Mouse (Mus musculus): Measurements from ENCODE around the gene Otud7b. TPM values are rescaled to one million over a fixed set of nuclear protein-coding genes. Genes with fewer than 3 reads are reported as not detected.

Gene Otud7b
- polyA plus RNA-seq, 1 experiment from 2014 or later: 10.8 TPM

- Histone ChIP-seq H3K27me3 (ENCODE audit: control insufficient read depth, insufficient read depth, low read length) (no peaks in the 10 kb centered on the region), H3K9me3 (ENCODE audit: control insufficient read depth, low read length) (no peaks in the 10 kb centered on the region), H3K4me3 (ENCODE audit: low read depth, low read length) (no peak overlapping the region), H3K4me1 (replicated peaks; ENCODE audit: control insufficient read depth, insufficient read depth, low read length) (0 out of 2 replicates have a peak, but pooled peaks cover 2% of the 10 kb centered on the region), H3K9ac (ENCODE audit: low read depth, low read length) (no peak overlapping the region), H3K36me3 (ENCODE audit: control insufficient read depth, insufficient read depth, low read length) (no peaks in the 10 kb centered on the region), H3K27ac (ENCODE audit: low read depth, low read length) (no peak overlapping the region), H3K4me2 (replicated peaks; ENCODE audit: low read depth, low read length) (no peak overlapping the region)
- WGBS: 90% methylated on average over 4 of the region's 4 CpGs
- no peak for ATAC-seq (ENCODE audit: low FRiP score)
- no peak for DNase-seq (ENCODE audit: low spot score)
Observed at GRCm38 (mm10) chr3:96106151-96106550, 1.8 kb downstream of the Otud7b start.

- Histone ChIP-seq H3K4me1 (replicated peaks; ENCODE audit: control insufficient read depth, insufficient read depth, low read length) (0 out of 2 replicates have a peak, but pooled peaks cover 2% of the 10 kb centered on the region), H3K27ac (ENCODE audit: low read depth, low read length) (no peak overlapping the region), H3K4me3 (ENCODE audit: low read depth, low read length) (no peak overlapping the region), H3K4me2 (replicated peaks; ENCODE audit: low read depth, low read length) (no peak overlapping the region), H3K36me3 (ENCODE audit: control insufficient read depth, insufficient read depth, low read length) (no peaks in the 10 kb centered on the region), H3K27me3 (ENCODE audit: control insufficient read depth, insufficient read depth, low read length) (no peaks in the 10 kb centered on the region), H3K9ac (ENCODE audit: low read depth, low read length) (no peak overlapping the region), H3K9me3 (ENCODE audit: control insufficient read depth, low read length) (no peaks in the 10 kb centered on the region)
- WGBS: 83% methylated on average over 3 of the region's 3 CpGs
- no peak for DNase-seq (ENCODE audit: low spot score)
- no peak for ATAC-seq (ENCODE audit: low FRiP score)
Observed at GRCm38 (mm10) chr3:96108315-96108714, 4.0 kb downstream of the Otud7b start.

GRCm38 (mm10) chr3:96113251-96113650, 8.9 kb downstream of the Otud7b start:
- Histone ChIP-seq H3K4me2 (replicated peaks; ENCODE audit: low read depth, low read length) (no peak overlapping the region), H3K4me1 (replicated peaks; ENCODE audit: control insufficient read depth, insufficient read depth, low read length) (no peaks in the 10 kb centered on the region), H3K9me3 (ENCODE audit: control insufficient read depth, low read length) (no peaks in the 10 kb centered on the region), H3K27me3 (ENCODE audit: control insufficient read depth, insufficient read depth, low read length) (no peaks in the 10 kb centered on the region), H3K36me3 (ENCODE audit: control insufficient read depth, insufficient read depth, low read length) (no peaks in the 10 kb centered on the region), H3K9ac (ENCODE audit: low read depth, low read length) (no peak overlapping the region), H3K4me3 (ENCODE audit: low read depth, low read length) (no peak overlapping the region), H3K27ac (ENCODE audit: low read depth, low read length) (no peak overlapping the region)
- WGBS: 60% methylated on average over 3 of the region's 3 CpGs
- ATAC-seq (ENCODE audit: low FRiP score) (no peak), DNase-seq (ENCODE audit: low spot score) (no peak)

GRCm38 (mm10) chr3:96118142-96118541, 13.8 kb downstream of the Otud7b start:
- no peaks in the 10 kb centered on the region for H3K27me3 ChIP-seq (ENCODE audit: control insufficient read depth, insufficient read depth, low read length)
- no peak for ATAC-seq (ENCODE audit: low FRiP score)
- no peak overlapping the region for H3K9ac ChIP-seq (ENCODE audit: low read depth, low read length)
- H3K4me3 ChIP-seq (ENCODE audit: low read depth, low read length): no peak overlapping the region
- H3K4me1 ChIP-seq (replicated peaks; ENCODE audit: control insufficient read depth, insufficient read depth, low read length): no peaks in the 10 kb centered on the region
- no peaks in the 10 kb centered on the region for H3K36me3 ChIP-seq (ENCODE audit: control insufficient read depth, insufficient read depth, low read length)
- no peak overlapping the region for H3K4me2 ChIP-seq (replicated peaks; ENCODE audit: low read depth, low read length)
- H3K27ac ChIP-seq (ENCODE audit: low read depth, low read length): no peak overlapping the region
- no peak for DNase-seq (ENCODE audit: low spot score)
- no peaks in the 10 kb centered on the region for H3K9me3 ChIP-seq (ENCODE audit: control insufficient read depth, low read length)
- 83% methylated on average over 2 of the region's 2 CpGs for WGBS

- no peaks in the 10 kb centered on the region for H3K36me3 ChIP-seq (ENCODE audit: control insufficient read depth, insufficient read depth, low read length)
- no peak overlapping the region for H3K27ac ChIP-seq (ENCODE audit: low read depth, low read length)
- WGBS: 92% methylated on average over 2 of the region's 2 CpGs
- H3K9ac ChIP-seq (ENCODE audit: low read depth, low read length): no peak overlapping the region
- no peaks in the 10 kb centered on the region for H3K4me1 ChIP-seq (replicated peaks; ENCODE audit: control insufficient read depth, insufficient read depth, low read length)
- no peak for ATAC-seq (ENCODE audit: low FRiP score)
- H3K27me3 ChIP-seq (ENCODE audit: control insufficient read depth, insufficient read depth, low read length): no peaks in the 10 kb centered on the region
- no peaks in the 10 kb centered on the region for H3K9me3 ChIP-seq (ENCODE audit: control insufficient read depth, low read length)
- no peak overlapping the region for H3K4me3 ChIP-seq (ENCODE audit: low read depth, low read length)
- DNase-seq (ENCODE audit: low spot score): no peak
- no peak overlapping the region for H3K4me2 ChIP-seq (replicated peaks; ENCODE audit: low read depth, low read length)
Observed at GRCm38 (mm10) chr3:96118702-96119101, 14.4 kb downstream of the Otud7b start.

- Histone ChIP-seq H3K4me3 (ENCODE audit: low read depth, low read length) (no peak overlapping the region), H3K27me3 (ENCODE audit: control insufficient read depth, insufficient read depth, low read length) (no peaks in the 10 kb centered on the region), H3K9ac (ENCODE audit: low read depth, low read length) (no peak overlapping the region), H3K36me3 (ENCODE audit: control insufficient read depth, insufficient read depth, low read length) (no peaks in the 10 kb centered on the region), H3K4me2 (replicated peaks; ENCODE audit: low read depth, low read length) (no peak overlapping the region), H3K4me1 (replicated peaks; ENCODE audit: control insufficient read depth, insufficient read depth, low read length) (no peaks in the 10 kb centered on the region), H3K27ac (ENCODE audit: low read depth, low read length) (no peak overlapping the region), H3K9me3 (ENCODE audit: control insufficient read depth, low read length) (no peaks in the 10 kb centered on the region)
- 93% methylated on average over 5 of the region's 5 CpGs for WGBS
- ATAC-seq (ENCODE audit: low FRiP score): no peak
- no peak for DNase-seq (ENCODE audit: low spot score)
Observed at GRCm38 (mm10) chr3:96124235-96124634, 19.9 kb downstream of the Otud7b start.

- H3K27ac ChIP-seq (ENCODE audit: low read depth, low read length): no peak overlapping the region
- DNase-seq (ENCODE audit: low spot score): no peak
- no peaks in the 10 kb centered on the region for H3K9me3 ChIP-seq (ENCODE audit: control insufficient read depth, low read length)
- no peaks in the 10 kb centered on the region for H3K36me3 ChIP-seq (ENCODE audit: control insufficient read depth, insufficient read depth, low read length)
- no peak for ATAC-seq (ENCODE audit: low FRiP score)
- no peak overlapping the region for H3K4me3 ChIP-seq (ENCODE audit: low read depth, low read length)
- no peak overlapping the region for H3K4me2 ChIP-seq (replicated peaks; ENCODE audit: low read depth, low read length)
- H3K9ac ChIP-seq (ENCODE audit: low read depth, low read length): no peak overlapping the region
- H3K4me1 ChIP-seq (replicated peaks; ENCODE audit: control insufficient read depth, insufficient read depth, low read length): no peaks in the 10 kb centered on the region
- H3K27me3 ChIP-seq (ENCODE audit: control insufficient read depth, insufficient read depth, low read length): no peaks in the 10 kb centered on the region
Observed at GRCm38 (mm10) chr3:96128128-96128527, 23.8 kb downstream of the Otud7b start.

- Histone ChIP-seq H3K4me2 (replicated peaks; ENCODE audit: low read depth, low read length) (no peak overlapping the region), H3K27me3 (ENCODE audit: control insufficient read depth, insufficient read depth, low read length) (no peaks in the 10 kb centered on the region), H3K9ac (ENCODE audit: low read depth, low read length) (no peak overlapping the region), H3K27ac (ENCODE audit: low read depth, low read length) (no peak overlapping the region), H3K4me1 (replicated peaks; ENCODE audit: control insufficient read depth, insufficient read depth, low read length) (no peaks in the 10 kb centered on the region), H3K4me3 (ENCODE audit: low read depth, low read length) (no peak overlapping the region), H3K36me3 (ENCODE audit: control insufficient read depth, insufficient read depth, low read length) (no peaks in the 10 kb centered on the region), H3K9me3 (ENCODE audit: control insufficient read depth, low read length) (no peaks in the 10 kb centered on the region)
- ATAC-seq (ENCODE audit: low FRiP score) (no peak), DNase-seq (ENCODE audit: low spot score) (no peak)
- WGBS: 83% methylated on average over 3 of the region's 3 CpGs
Observed at GRCm38 (mm10) chr3:96132478-96132877, 28.2 kb downstream of the Otud7b start.

GRCm38 (mm10) chr3:96133327-96133905, 29.1 kb downstream of the Otud7b start:
- Histone ChIP-seq H3K4me3 (ENCODE audit: low read depth, low read length) (no peak overlapping the region), H3K9ac (ENCODE audit: low read depth, low read length) (no peak overlapping the region), H3K4me2 (replicated peaks; ENCODE audit: low read depth, low read length) (no peak overlapping the region), H3K27ac (ENCODE audit: low read depth, low read length) (no peak overlapping the region), H3K9me3 (ENCODE audit: control insufficient read depth, low read length) (no peaks in the 10 kb centered on the region), H3K27me3 (ENCODE audit: control insufficient read depth, insufficient read depth, low read length) (no peaks in the 10 kb centered on the region), H3K36me3 (ENCODE audit: control insufficient read depth, insufficient read depth, low read length) (no peaks in the 10 kb centered on the region), H3K4me1 (replicated peaks; ENCODE audit: control insufficient read depth, insufficient read depth, low read length) (no peaks in the 10 kb centered on the region)
- no peak for ATAC-seq (ENCODE audit: low FRiP score)
- DNase-seq (ENCODE audit: low spot score): no peak
- 71% methylated on average over 11 of the region's 11 CpGs for WGBS
